Mouse (Mus musculus) hematopoietic multipotent progenitor cell, adult 10-12 weeks (in vitro differentiated cells): ENCODE measurements around the gene Arhgef15. TPM values are rescaled to one million over a fixed set of nuclear protein-coding genes. Genes with fewer than 3 reads are reported as not detected.

Experiments
- polyA plus RNA-seq: library from polyadenylated mRNA; stranded (reverse); fragments of >175 nt; gene quantifications from 2 replicates; pipeline ENCODE4 v1.2.3, GENCODE M21; 2012; ENCODE audit warnings: low replicate concordance

Gene Arhgef15
- 0.17 and 1.4 TPM in 2 replicates for polyA plus RNA-seq

GRCm38 (mm10) chr11:68957308-68957707 is at the start of gene Arhgef15:
Gene Arhgef15 (minus strand): TSS chr11:68957480.

GRCm38 (mm10) chr11:68975085-68975484 is 17.8 kb upstream of the Arhgef15 start, which contains the start of gene Rangrf:
Gene Rangrf (minus strand): TSS chr11:68975185.

GRCm38 (mm10) chr11:68967337-68968282 is 10.3 kb upstream of the Arhgef15 start, which contains the start of gene Slc25a35:
Gene Slc25a35 (plus strand): TSS chr11:68968131.

GRCm38 (mm10) chr11:68926981-68927380 is 30.3 kb downstream of the Arhgef15 start, which contains the start of gene Odf4:
Gene Odf4 (minus strand): TSS chr11:68927081.

GRCm38 (mm10) chr11:68901351-68902046 is 55.8 kb downstream of the Arhgef15 start, which contains the start of gene Rpl26:
Gene Rpl26 (plus strand): TSS chr11:68901583.

Other genes with a start within 250 kb of the Arhgef15 start
- 36.5 and 77.0 TPM in 2 replicates for gene Ndel1, start 85.6 kb downstream of the Arhgef15 start, polyA plus RNA-seq
- not detected in 2 replicates for gene Rnf222, start 68.9 kb downstream of the Arhgef15 start, polyA plus RNA-seq
- gene Rpl26, start 55.9 kb downstream of the Arhgef15 start, polyA plus RNA-seq, result 7.7 and 20.4 TPM in 2 replicates
- gene Odf4, start 30.4 kb downstream of the Arhgef15 start, polyA plus RNA-seq, result not detected in 2 replicates
- gene Slc25a35, start 10.7 kb upstream of the Arhgef15 start, polyA plus RNA-seq, result 3.6 and 3.7 TPM in 2 replicates
- gene Rangrf, start 17.7 kb upstream of the Arhgef15 start, polyA plus RNA-seq, result 1.9 and 4.5 TPM in 2 replicates
- gene Pfas, start 51.0 kb upstream of the Arhgef15 start, polyA plus RNA-seq, result 6.7 and 16.4 TPM in 2 replicates
- 18.6 and 58.1 TPM in 2 replicates for gene Ctc1, start 58.4 kb upstream of the Arhgef15 start, polyA plus RNA-seq
- gene Aurkb, start 88.2 kb upstream of the Arhgef15 start, polyA plus RNA-seq, result 25.7 and 39.4 TPM in 2 replicates
- gene Borcs6, start 102.2 kb upstream of the Arhgef15 start, polyA plus RNA-seq, result 35.0 and 102 TPM in 2 replicates
- gene Tmem107, start 113.3 kb upstream of the Arhgef15 start, polyA plus RNA-seq, result 6.0 and 14.2 TPM in 2 replicates
- 133 and 285 TPM in 2 replicates for gene Vamp2, start 131.0 kb upstream of the Arhgef15 start, polyA plus RNA-seq
- 32.9 and 51.0 TPM in 2 replicates for gene Per1, start 137.7 kb upstream of the Arhgef15 start, polyA plus RNA-seq
- 0.33 and 2.2 TPM in 2 replicates for gene Hes7, start 162.9 kb upstream of the Arhgef15 start, polyA plus RNA-seq
- 0.34 and 1.3 TPM in 2 replicates for gene 9130213A22Rik, start 165.1 kb upstream of the Arhgef15 start, polyA plus RNA-seq
- gene Aloxe3, start 168.4 kb upstream of the Arhgef15 start, polyA plus RNA-seq, result 0.05 and 0.07 TPM in 2 replicates
- gene Alox12b, start 199.5 kb upstream of the Arhgef15 start, polyA plus RNA-seq, result not detected in 2 replicates
- 0.18 and 0.36 TPM in 2 replicates for gene Alox8, start 240.4 kb upstream of the Arhgef15 start, polyA plus RNA-seq